Mouse (Mus musculus) stomach, embryonic 14.5 days (tissue): Measurements from ENCODE around the gene Pecam1. TPM values are rescaled to one million over a fixed set of nuclear protein-coding genes. Genes with fewer than 3 reads are reported as not detected.

ENCODE experiments used
- ATAC-seq: fragments of 200-750 bp; cut with Nextera tagmentation; 2 replicates; pipeline ENCODE4 v1.8.0; 2017; ENCODE audit warnings: low read depth, moderate TSS enrichment; ENCODE audit not compliant: insufficient number of reproducible peaks, insufficient read depth, low FRiP score
- H3K27ac ChIP-seq: fragments of 300-500 bp; sonication (generic); 2 replicates; pipeline ENCODE4 v1.5.1; 2014; ENCODE audit warnings: mild to moderate bottlenecking, low read length, moderate library complexity, mixed read lengths
- H3K27me3 ChIP-seq: fragments of 300-500 bp; sonication (generic); 2 replicates; pipeline ENCODE4 v1.6.1; 2014; ENCODE audit warnings: low read length, control low read depth, mixed read lengths; ENCODE audit not compliant: control insufficient read depth, insufficient read depth
- H3K36me3 ChIP-seq: fragments of 300-500 bp; sonication (generic); 2 replicates; pipeline ENCODE4 v1.6.1; 2014; ENCODE audit warnings: mild to moderate bottlenecking, control low read depth, low read length, moderate library complexity, mixed read lengths; ENCODE audit not compliant: control insufficient read depth, insufficient read depth
- H3K4me1 ChIP-seq: fragments of 300-500 bp; sonication (generic); 2 replicates; pipeline ENCODE4 v1.6.1; 2014; ENCODE audit warnings: low read length, control low read depth, mixed read lengths; ENCODE audit not compliant: control insufficient read depth, insufficient read depth
- H3K4me2 ChIP-seq: fragments of 300-500 bp; sonication (generic); replicated peaks from 2 replicates; pipeline ENCODE4 v1.6.1; 2014; ENCODE audit warnings: low read depth, low read length, control low read depth
- H3K4me3 ChIP-seq: fragments of 300-500 bp; sonication (generic); 2 replicates; pipeline ENCODE4 v1.5.1; 2014; ENCODE audit warnings: low read depth, low read length, control low read depth
- H3K9ac ChIP-seq: fragments of 300-500 bp; sonication (generic); replicated peaks from 2 replicates; pipeline ENCODE4 v1.6.1; 2014; ENCODE audit warnings: low read depth, mild to moderate bottlenecking, control low read depth, low read length, moderate library complexity, mixed read lengths
- H3K9me3 ChIP-seq: fragments of 300-500 bp; sonication (generic); 2 replicates; pipeline ENCODE4 v1.6.1; 2016; ENCODE audit warnings: low read depth, low read length, control low read depth; ENCODE audit not compliant: control insufficient read depth
- WGBS: fragments of 180-500 bp; shearing (Covaris S2); extraction: QIAGEN DNeasy Blood & Tissue Kit; methylation state at CpG from one replicate; pipeline ENCODE4 v1.1.7; 2014; 5-methylcytosine and 5-hydroxymethylcytosine counted together
- polyA plus RNA-seq: library from polyadenylated mRNA; unstranded; fragments of >200 nt; fragmentation: Nextera tagmentation; extraction: Ambion mirVana; gene quantifications from 2 replicates; pipeline ENCODE4 v1.2.1, GENCODE M21; 2014

Gene Pecam1
- polyA plus RNA-seq, 1 experiment from 2014 or later, result 41.9 TPM

GRCm38 (mm10) chr11:106762800-106763185 is 12.4 kb upstream of the Pecam1 start:
- Histone ChIP-seq H3K9me3 (0 out of 2 replicates have a peak, but pooled peaks cover 3% of the 10 kb centered on the region), H3K4me1 (peaks cover 16% of the 10 kb centered on the region), H3K36me3 (peaks cover 11% of the 10 kb centered on the region; the same call in 1 of the 2 replicates), H3K4me3 (no peak overlapping the region), H3K27me3 (no peaks in the 10 kb centered on the region), H3K4me2 (no peak overlapping the region), H3K27ac (peak overlapping the region; percentile 92), H3K9ac (no peak overlapping the region)
- WGBS, result 63% methylated on average over 9 of the region's 9 CpGs
- no peak; the same call in 1 of the 2 replicates for ATAC-seq

GRCm38 (mm10) chr11:106762139-106762799 is 11.8 kb upstream of the Pecam1 start:
- 0 out of 2 replicates have a peak overlapping the region, but pooled peaks have one; percentile 10 for H3K9ac ChIP-seq
- no peaks in the 10 kb centered on the region for H3K27me3 ChIP-seq
- WGBS, result 16% methylated on average over 5 of the region's 5 CpGs
- H3K36me3 ChIP-seq, result peaks cover 8% of the 10 kb centered on the region; the same call in 1 of the 2 replicates
- no peak overlapping the region for H3K4me3 ChIP-seq
- H3K4me2 ChIP-seq, result no peak overlapping the region
- H3K4me1 ChIP-seq, result peaks cover 16% of the 10 kb centered on the region
- H3K9me3 ChIP-seq, result no peaks in the 10 kb centered on the region
- peak; percentile 76; the same call in 1 of the 2 replicates for ATAC-seq
- H3K27ac ChIP-seq, result peak overlapping the region; percentile 92

DNA sequence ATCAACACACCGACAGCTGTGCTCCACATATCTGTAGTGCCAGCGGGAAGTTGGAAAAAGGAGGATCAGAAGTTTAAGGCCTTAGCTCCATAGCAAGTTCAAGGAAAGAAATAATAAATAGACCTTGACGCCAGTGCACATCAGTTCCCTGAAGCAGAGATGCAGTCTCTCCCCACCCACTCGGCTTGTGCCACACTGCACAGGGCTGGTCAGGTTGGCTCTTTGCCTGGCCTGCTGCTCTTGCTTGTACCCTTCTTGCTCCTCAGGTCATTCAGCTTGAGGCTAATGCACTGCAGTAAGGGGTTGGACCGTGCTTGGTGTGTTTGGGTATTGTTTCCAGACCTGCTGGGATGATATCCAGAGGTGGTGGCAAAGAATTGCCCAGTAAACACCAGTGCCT is 10.1 kb upstream of the Pecam1 start:
- H3K4me3 ChIP-seq, result no peak overlapping the region
- H3K4me2 ChIP-seq, result no peak overlapping the region
- H3K9me3 ChIP-seq, result no peaks in the 10 kb centered on the region
- H3K27me3 ChIP-seq, result no peaks in the 10 kb centered on the region
- ATAC-seq, result no peak
- 92% methylated on average over 5 of the region's 5 CpGs for WGBS
- H3K9ac ChIP-seq, result no peak overlapping the region
- H3K27ac ChIP-seq, result no peak overlapping the region
- H3K36me3 ChIP-seq, result no peaks in the 10 kb centered on the region
- peaks cover 16% of the 10 kb centered on the region for H3K4me1 ChIP-seq

GRCm38 (mm10) chr11:106759028-106759427 is 8.6 kb upstream of the Pecam1 start:
- Histone ChIP-seq H3K9ac (no peak overlapping the region), H3K27ac (no peak overlapping the region; the same call in 1 of the 2 replicates), H3K27me3 (no peaks in the 10 kb centered on the region), H3K9me3 (no peaks in the 10 kb centered on the region), H3K4me3 (no peak overlapping the region), H3K4me1 (peaks cover 16% of the 10 kb centered on the region), H3K4me2 (no peak overlapping the region), H3K36me3 (no peaks in the 10 kb centered on the region)
- ATAC-seq, result no peak
- 90% methylated on average over 3 of the region's 3 CpGs for WGBS

DNA sequence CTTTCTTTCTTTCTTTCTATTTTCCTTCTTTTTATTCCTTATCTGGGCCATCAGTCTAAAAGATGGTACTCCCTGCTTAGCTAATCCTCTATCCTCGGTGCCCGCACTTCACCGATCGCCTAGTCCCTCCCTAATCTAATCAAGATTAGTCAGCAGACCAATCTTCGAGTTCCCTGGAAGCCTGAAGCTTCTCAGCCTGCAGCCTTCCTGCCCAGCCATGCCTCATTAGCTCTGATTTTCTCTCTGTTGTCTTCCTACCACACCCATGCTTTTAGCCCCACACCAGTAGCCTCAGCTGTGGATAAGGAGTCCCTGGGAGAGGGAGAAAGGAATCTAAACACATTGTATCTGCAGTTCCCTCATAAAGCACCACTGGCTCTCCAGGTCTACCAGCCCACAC is 5.2 kb upstream of the Pecam1 start:
- Histone ChIP-seq H3K27me3 (no peaks in the 10 kb centered on the region), H3K4me3 (no peak overlapping the region), H3K27ac (no peak overlapping the region), H3K4me2 (no peak overlapping the region), H3K4me1 (peaks cover 4% of the 10 kb centered on the region; the same call in 1 of the 2 replicates), H3K9me3 (no peaks in the 10 kb centered on the region), H3K9ac (no peak overlapping the region), H3K36me3 (no peaks in the 10 kb centered on the region)
- 55% methylated on average over 5 of the region's 5 CpGs for WGBS
- no peak for ATAC-seq

GRCm38 (mm10) chr11:106753314-106753713 is 2.9 kb upstream of the Pecam1 start:
- Histone ChIP-seq H3K9ac (no peak overlapping the region), H3K27ac (no peak overlapping the region), H3K4me3 (no peak overlapping the region), H3K36me3 (no peaks in the 10 kb centered on the region), H3K4me2 (no peak overlapping the region), H3K27me3 (no peaks in the 10 kb centered on the region), H3K4me1 (peaks cover 4% of the 10 kb centered on the region; the same call in 1 of the 2 replicates), H3K9me3 (no peaks in the 10 kb centered on the region)
- ATAC-seq, result no peak
- 81% methylated on average over 6 of the region's 6 CpGs for WGBS

- H3K9ac ChIP-seq, result no peak overlapping the region
- H3K36me3 ChIP-seq, result no peaks in the 10 kb centered on the region
- 75% methylated on average over 7 of the region's 7 CpGs for WGBS
- no peak for ATAC-seq
- no peaks in the 10 kb centered on the region for H3K27me3 ChIP-seq
- no peak overlapping the region for H3K27ac ChIP-seq
- H3K4me3 ChIP-seq, result no peak overlapping the region
- no peak overlapping the region for H3K4me2 ChIP-seq
- peaks cover 4% of the 10 kb centered on the region; the same call in 1 of the 2 replicates for H3K4me1 ChIP-seq
- H3K9me3 ChIP-seq, result no peaks in the 10 kb centered on the region
These were observed 1.7 kb upstream of the Pecam1 start for GRCm38 (mm10) chr11:106752103-106752502.

GRCm38 (mm10) chr11:106751039-106752018 is 901 bp upstream of the Pecam1 start, which contains the start of gene Milr1:
Milr1 (plus strand) TSS chr11:106751226.
- no peak for ATAC-seq
- H3K9ac ChIP-seq, result no peak within 1 kb of the TSS
- H3K4me2 ChIP-seq, result no peak within 1 kb of the TSS
- H3K4me3 ChIP-seq, result no peak within 1 kb of the TSS
- 75% methylated on average over 17 of the region's 17 CpGs for WGBS
- no peaks in the 10 kb centered on the region for H3K9me3 ChIP-seq
- H3K27ac ChIP-seq, result no peak within 1 kb of the TSS
- peaks cover 4% of the 10 kb centered on the region; the same call in 1 of the 2 replicates for H3K4me1 ChIP-seq
- H3K36me3 ChIP-seq, result no peaks in the 10 kb centered on the region
- H3K27me3 ChIP-seq, result no peaks in the 10 kb centered on the region
